Mouse (Mus musculus) left cerebral cortex, postnatal 14 days (tissue): ENCODE results near the gene Kcnq4. TPM values are rescaled to one million over a fixed set of nuclear protein-coding genes. Genes with fewer than 3 reads are reported as not detected.
A peak's percentile ranks its signal among the peaks of the same experiment; 100 is the strongest.

ENCODE experiments used
- DNase-seq, 2 experiments: peaks; one replicate each; pipeline ENCODE4 v3.0.0; 2021 to 2022; ENCODE audit warnings: low spot score in 2 of 2, mixed read lengths in 1 of 2
- intact Hi-C: fragments of 180-260 bp; cut with DNase I; formaldehyde crosslinking; loops from one replicate; pipeline ENCODE4 v1.15.1; 2025
- microRNA-seq, 2 experiments: library from miRNA; unstranded; fragments of <30 nt; microRNA quantifications; one replicate each; pipeline ENCODE4 v1.2.0; 2022
- total RNA-seq, 2 experiments: library from RNA; stranded (reverse); gene quantifications; 2 replicates each; pipeline ENCODE4 v1.2.3; 2021

Gene Kcnq4
- total RNA-seq, 2 experiments from 2014 or later, result 8.5 to 9.0 TPM

- DNase-seq, result peak in 1 of 2 experiments; percentile 46
- intact Hi-C loops, result no loop called here
These were observed 98.8 kb downstream of the Kcnq4 start for GRCm38 (mm10) chr4:120649369-120650207.

Small RNA genes lying within 50 kb of the gene (microRNA-seq; reads per million reads assigned to microRNA genes)
- gene Mir30c-1, result 109 to 145 reads per million in 2 experiments
- gene Mir30e, result 0 reads per million in 2 experiments
- gene Mir30f, result 0 reads per million in 2 experiments

Other genes starting within 250 kb of the Kcnq4 start
- gene Slfnl1, start 216.4 kb downstream of the Kcnq4 start, total RNA-seq, result under 1 TPM; 0.19 to 0.33 TPM
- 10 to 100 TPM; 52.3 to 53.6 TPM for gene Ctps, start 178.3 kb downstream of the Kcnq4 start, total RNA-seq
- not detected for gene Gm8439, start 159.9 kb downstream of the Kcnq4 start, total RNA-seq
- 10 to 100 TPM; 21.0 to 22.6 TPM for gene Cited4, start 82.0 kb downstream of the Kcnq4 start, total RNA-seq
- 10 to 100 TPM; 48.3 to 50.1 TPM for gene Nfyc, start 83.0 kb upstream of the Kcnq4 start, total RNA-seq
- gene Rims3, start 106.2 kb upstream of the Kcnq4 start, total RNA-seq, result 10 to 100 TPM; 40.9 to 49.1 TPM
- gene Exo5, start 176.4 kb upstream of the Kcnq4 start, total RNA-seq, result 10 to 100 TPM in 1 of 2 experiments, 1 to 10 TPM in 1; 9.3 to 11.6 TPM
- gene Zfp69, start 203.1 kb upstream of the Kcnq4 start, total RNA-seq, result 1 to 10 TPM; 1.8 TPM